Mouse (Mus musculus): Measurements from ENCODE around the gene Atp6v1a.

DNA sequence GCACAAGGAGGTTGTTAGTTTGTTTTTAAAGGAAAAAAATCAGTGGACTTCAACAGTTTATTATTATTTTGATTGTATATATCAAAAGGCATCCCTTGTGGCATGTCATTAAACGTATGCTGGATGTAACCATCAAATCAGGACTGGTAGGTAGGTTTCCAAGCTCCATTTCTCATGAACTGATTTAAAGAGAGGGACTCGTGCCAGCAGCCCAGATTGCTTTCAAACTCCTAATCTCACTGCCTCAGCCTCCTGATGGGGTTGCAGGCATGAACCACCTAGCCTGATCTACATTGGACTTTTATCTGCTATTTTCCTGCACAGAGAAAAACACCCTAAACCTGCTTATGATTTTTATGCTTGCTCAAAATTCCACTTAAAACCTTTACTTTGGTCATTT, 15.7 kb downstream of the Atp6v1a start:
- TF ChIP-seq CTCF (IDR thresholded peaks at IDR 0.05) (no peak), EP300 (IDR thresholded peaks at IDR 0.05) (no peak)
